Mouse (Mus musculus) liver, postnatal 0 days (tissue): ENCODE data around the gene Gm21897. TPM values are rescaled to one million over a fixed set of nuclear protein-coding genes. Genes with fewer than 3 reads are reported as not detected.
"Not testable (repeated sequence)": the region's sequence is repeated elsewhere in the genome, so short reads cannot be mapped to it uniquely, and the experiment has no call there.

Experiments used
- ATAC-seq: fragments of 200-750 bp; cut with Nextera tagmentation; 2 replicates; pipeline ENCODE4 v1.8.0; 2017; ENCODE audit warnings: mild to moderate bottlenecking, moderate library complexity
- DNase-seq: peaks from one replicate; pipeline ENCODE4 v3.0.0-alpha.2; 2016
- H3K27ac ChIP-seq: fragments of 300-500 bp; sonication (generic); 2 replicates; pipeline ENCODE4 v1.5.1; 2014; ENCODE audit warnings: antibody characterized with exemption, moderate library complexity, mild to moderate bottlenecking, low read depth
- H3K27me3 ChIP-seq: fragments of 300-500 bp; sonication (generic); 2 replicates; pipeline ENCODE4 v1.6.1; 2014; ENCODE audit warnings: low read length, control low read depth, mixed read lengths; ENCODE audit not compliant: insufficient read depth
- H3K36me3 ChIP-seq: fragments of 300-500 bp; sonication (generic); replicated peaks from 2 replicates; pipeline ENCODE4 v1.6.1; 2014; ENCODE audit warnings: mild to moderate bottlenecking, control low read depth, low read length, moderate library complexity, mixed read lengths; ENCODE audit not compliant: insufficient read depth
- H3K4me1 ChIP-seq: fragments of 300-500 bp; sonication (generic); 2 replicates; pipeline ENCODE4 v1.6.1; 2014; ENCODE audit warnings: antibody characterized with exemption, mild to moderate bottlenecking, control low read depth; ENCODE audit not compliant: insufficient read depth
- H3K4me2 ChIP-seq: fragments of 300-500 bp; sonication (generic); 2 replicates; pipeline ENCODE4 v1.6.1; 2014; ENCODE audit warnings: low read depth, mild to moderate bottlenecking, low read length, moderate library complexity, mixed read lengths
- H3K4me3 ChIP-seq: fragments of 300-500 bp; sonication (generic); 2 replicates; pipeline ENCODE4 v1.5.1; 2014; ENCODE audit warnings: low read depth, low read length
- H3K9ac ChIP-seq: fragments of 300-500 bp; sonication (generic); replicated peaks from 2 replicates; pipeline ENCODE4 v1.6.1; 2014; ENCODE audit warnings: mild to moderate bottlenecking, moderate library complexity
- H3K9me3 ChIP-seq: fragments of 300-500 bp; sonication (generic); 2 replicates; pipeline ENCODE4 v1.6.1; 2016; ENCODE audit warnings: mild to moderate bottlenecking, control low read depth, low read length, mixed read lengths
- CTCF ChIP-seq: sonication (generic); IDR thresholded peaks from 2 replicates; pipeline ENCODE4 v1.5.1; 2016; ENCODE audit warnings: antibody characterized with exemption, low read depth
- EP300 ChIP-seq: IDR thresholded peaks from 2 replicates; pipeline ENCODE4 v1.6.1; 2016; ENCODE audit warnings: antibody characterized with exemption, low read depth, mild to moderate bottlenecking
- WGBS: fragments of 180-500 bp; shearing (Covaris S2); extraction: QIAGEN DNeasy Blood & Tissue Kit; methylation state at CpG from one replicate; pipeline ENCODE4 v1.1.7; 2014; ENCODE audit not compliant: insufficient replicate concordance; 5-methylcytosine and 5-hydroxymethylcytosine counted together
- polyA plus RNA-seq: library from polyadenylated mRNA; unstranded; fragments of >200 nt; fragmentation: Nextera tagmentation; extraction: Ambion mirVana; gene quantifications from 2 replicates; pipeline ENCODE4 v1.2.1, GENCODE M21; 2015

Gm21897 gene
- polyA plus RNA-seq: not detected in 2 replicates

DNA sequence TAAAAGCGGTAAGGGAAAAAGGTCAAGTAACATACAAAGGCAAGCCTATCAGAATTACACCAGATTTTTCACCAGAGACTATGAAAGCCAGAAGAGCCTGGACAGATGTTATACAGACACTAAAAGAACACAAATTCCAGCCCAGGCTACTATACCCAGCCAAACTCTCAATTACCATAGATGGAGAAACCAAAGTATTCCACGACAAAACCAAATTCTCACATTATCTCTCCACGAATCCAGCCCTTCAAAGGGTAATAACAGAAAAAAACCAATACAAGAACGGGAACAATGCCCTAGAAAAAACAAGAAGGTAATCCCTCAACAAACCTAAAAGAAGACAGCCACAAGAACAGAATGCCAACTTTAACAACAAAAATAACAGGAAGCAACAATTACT is at the start of gene Gm21897:
Gene Gm21897 (plus strand): TSS at position 301 of the 400 bp plus-strand sequence.
- no CpG with 5 or more reads among the region's 4 CpGs for WGBS

GRCm38 (mm10) chr16:15272291-15272690 is 45.0 kb upstream of the Gm21897 start:
- H3K27ac ChIP-seq: no peak overlapping the region
- H3K4me1 ChIP-seq: no peaks in the 10 kb centered on the region
- TF ChIP-seq EP300 (no peak), CTCF (no peak)
- no peak overlapping the region for H3K4me2 ChIP-seq
- DNase-seq: no peak
- no peak for ATAC-seq
- no peak overlapping the region for H3K4me3 ChIP-seq
- no peaks in the 10 kb centered on the region for H3K36me3 ChIP-seq
- no peaks in the 10 kb centered on the region for H3K27me3 ChIP-seq
- WGBS: 56% methylated on average over 1 of the region's 1 CpGs
- no peak overlapping the region for H3K9ac ChIP-seq
- H3K9me3 ChIP-seq: no peaks in the 10 kb centered on the region

More for the DNA sequence above, at the start of gene Gm21897:
- H3K27me3 ChIP-seq, H3K9ac ChIP-seq, H3K27ac ChIP-seq, DNase-seq, H3K36me3 ChIP-seq, H3K4me3 ChIP-seq, H3K9me3 ChIP-seq, ATAC-seq, H3K4me1 ChIP-seq, H3K4me2 ChIP-seq: not testable (repeated sequence)

GRCm38 (mm10) chr16:15277461-15277860 is 39.8 kb upstream of the Gm21897 start:
- H3K27me3 ChIP-seq: no peaks in the 10 kb centered on the region
- H3K4me1 ChIP-seq: no peaks in the 10 kb centered on the region
- no peak overlapping the region for H3K4me3 ChIP-seq
- no peak for TF ChIP-seq CTCF
- TF ChIP-seq EP300: no peak
- no peak overlapping the region for H3K27ac ChIP-seq
- H3K9ac ChIP-seq: no peak overlapping the region
- H3K4me2 ChIP-seq: no peak overlapping the region
- no peaks in the 10 kb centered on the region for H3K9me3 ChIP-seq
- no peak for DNase-seq
- H3K36me3 ChIP-seq: no peaks in the 10 kb centered on the region
- ATAC-seq: no peak

DNA sequence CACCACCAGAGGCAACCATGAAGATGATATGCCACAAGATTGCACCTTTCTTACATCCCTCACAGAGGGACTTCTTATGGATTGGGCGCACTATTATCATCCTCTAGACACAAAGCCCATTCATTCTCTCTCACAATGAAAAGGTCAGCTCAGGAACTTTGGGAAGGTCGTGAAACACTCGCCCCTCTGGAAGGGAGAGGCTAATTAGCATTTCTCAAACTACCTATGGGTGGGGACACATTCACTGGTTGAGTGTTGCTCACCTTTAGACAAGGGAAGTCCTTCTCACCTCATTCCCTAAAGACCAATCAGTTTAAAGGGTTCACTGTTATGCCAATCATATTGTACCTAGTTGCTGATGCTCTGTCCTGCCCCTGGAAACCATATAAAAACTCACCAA is 24.2 kb upstream of the Gm21897 start:
- no peaks in the 10 kb centered on the region for H3K9me3 ChIP-seq
- TF ChIP-seq CTCF: no peak
- TF ChIP-seq EP300: no peak
- no peak overlapping the region for H3K27ac ChIP-seq
- no peaks in the 10 kb centered on the region for H3K27me3 ChIP-seq
- ATAC-seq (no peak), DNase-seq (no peak)
- no peak overlapping the region for H3K4me2 ChIP-seq
- H3K36me3 ChIP-seq: no peaks in the 10 kb centered on the region
- no peak overlapping the region for H3K9ac ChIP-seq
- 51% methylated on average over 3 of the region's 3 CpGs for WGBS
- no peak overlapping the region for H3K4me3 ChIP-seq
- H3K4me1 ChIP-seq: no peaks in the 10 kb centered on the region

GRCm38 (mm10) chr16:15294289-15294688 is 23.0 kb upstream of the Gm21897 start:
- TF ChIP-seq EP300 (no peak), CTCF (no peak)
- WGBS: 58% methylated on average over 1 of the region's 1 CpGs

DNA sequence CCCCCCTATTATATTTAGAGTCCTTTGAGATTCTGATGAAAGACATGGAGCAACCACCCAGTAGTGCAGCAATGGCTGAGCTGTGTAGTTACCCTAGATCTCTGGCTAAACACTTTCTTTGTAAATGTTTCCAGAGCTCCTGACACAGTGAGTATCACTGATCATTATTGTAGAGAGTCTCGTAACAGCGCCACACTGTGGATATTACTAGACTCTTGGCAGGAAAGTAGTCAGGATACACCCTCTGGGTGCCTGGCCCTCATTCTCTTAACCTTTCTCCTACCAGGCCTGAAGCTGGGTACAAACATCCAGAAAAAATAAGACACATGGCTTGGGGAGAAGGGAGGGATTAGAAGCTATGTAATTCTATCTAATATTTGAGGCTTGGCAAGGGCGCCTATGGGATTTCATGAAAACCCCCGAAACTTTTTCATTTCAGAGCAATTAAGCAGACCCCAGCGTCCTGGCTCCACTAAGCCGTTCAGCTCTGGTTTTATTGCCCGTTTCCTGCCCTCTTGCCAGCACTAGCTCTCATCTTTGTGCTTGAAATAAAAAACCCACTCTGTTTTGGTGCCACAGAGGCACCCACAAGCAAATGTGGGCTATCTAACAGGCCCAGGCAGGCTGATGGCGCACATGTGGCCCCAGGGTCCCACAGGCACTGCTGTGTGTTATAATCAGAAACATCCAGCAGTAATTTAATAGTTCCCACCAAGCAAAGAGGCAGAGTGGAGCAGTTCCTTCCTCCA is 22.2 kb upstream of the Gm21897 start:
- H3K4me2 ChIP-seq: no peak overlapping the region
- no peak overlapping the region for H3K27ac ChIP-seq
- no peaks in the 10 kb centered on the region for H3K9me3 ChIP-seq
- no peaks in the 10 kb centered on the region for H3K27me3 ChIP-seq
- no peak overlapping the region for H3K4me3 ChIP-seq
- no peaks in the 10 kb centered on the region for H3K4me1 ChIP-seq
- no peak for DNase-seq
- no peak overlapping the region for H3K9ac ChIP-seq
- no peaks in the 10 kb centered on the region for H3K36me3 ChIP-seq
- TF ChIP-seq CTCF: peak; percentile 36; the same call in 1 of the 2 replicates
- no peak for TF ChIP-seq EP300
- WGBS: 54% methylated on average over 8 of the region's 8 CpGs
- ATAC-seq: no peak

More at GRCm38 (mm10) chr16:15294289-15294688, 23.0 kb upstream of the Gm21897 start:
- H3K27ac ChIP-seq: no peak overlapping the region
- no peak overlapping the region for H3K9ac ChIP-seq
- H3K36me3 ChIP-seq: no peaks in the 10 kb centered on the region
- H3K4me3 ChIP-seq: no peak overlapping the region
- no peaks in the 10 kb centered on the region for H3K27me3 ChIP-seq
- DNase-seq (no peak), ATAC-seq (no peak)
- H3K9me3 ChIP-seq: no peaks in the 10 kb centered on the region
- no peaks in the 10 kb centered on the region for H3K4me1 ChIP-seq
- H3K4me2 ChIP-seq: no peak overlapping the region
